7 mouse cellular contexts compared by ENCODE assay signal in genomic region chr13:29983037-29983436, GRCm38 (mm10). TPM values are rescaled to one million over a fixed set of nuclear protein-coding genes. Genes with fewer than 3 reads are reported as not detected.
DNase-seq lines count a peak whose midpoint lies in the region; ATAC-seq and TF ChIP-seq lines count a peak whose summit lies in the region.

No protein-coding gene starts in this region.

- H3K4me3 ChIP-seq in heart, postnatal 0 days (ENCODE audit: low read depth, low read length): peak overlapping the region; percentile 67
- peak overlapping the region; percentile 86 for H3K4me3 ChIP-seq in limb, embryonic 14.5 days (replicated peaks; ENCODE audit: low read length)
- H3K4me3 ChIP-seq in neural tube, embryonic 12.5 days: peak overlapping the region; percentile 91

- peaks cover 14% of the 10 kb centered on the region; the same call in 1 of the 2 replicates for H3K4me1 ChIP-seq in heart, postnatal 0 days (ENCODE audit: control insufficient read depth, insufficient read depth)
- peaks cover 7% of the 10 kb centered on the region; the same call in 1 of the 2 replicates for H3K4me1 ChIP-seq in limb, embryonic 14.5 days (ENCODE audit: control insufficient read depth, insufficient read depth, low read length)
- peaks cover 7% of the 10 kb centered on the region for H3K4me1 ChIP-seq in neural tube, embryonic 12.5 days

- no peak for ATAC-seq in heart, postnatal 0 days (ENCODE audit: insufficient read depth, low read depth)
- no peak for ATAC-seq in limb, embryonic 14.5 days (ENCODE audit: low FRiP score, low read depth)
- no peak for ATAC-seq in neural tube, embryonic 12.5 days (ENCODE audit: low FRiP score, low read depth)

- peak overlapping the region; percentile 97 for H3K27ac ChIP-seq in heart, postnatal 0 days (ENCODE audit: low read depth)
- peak overlapping the region; percentile 99 for H3K27ac ChIP-seq in limb, embryonic 14.5 days (replicated peaks; ENCODE audit: low read depth, low read length)
- no peak overlapping the region for H3K27ac ChIP-seq in neural tube, embryonic 12.5 days

- H3K9me3 ChIP-seq in heart, postnatal 0 days (replicated peaks; ENCODE audit: control insufficient read depth, low read length): no peaks in the 10 kb centered on the region
- H3K9me3 ChIP-seq in limb, embryonic 14.5 days (ENCODE audit: control insufficient read depth, low read length): no peaks in the 10 kb centered on the region
- H3K9me3 ChIP-seq in neural tube, embryonic 12.5 days: no peaks in the 10 kb centered on the region

- H3K36me3 ChIP-seq in heart, postnatal 0 days (replicated peaks; ENCODE audit: control insufficient read depth, insufficient read depth, low read length): no peaks in the 10 kb centered on the region
- no peaks in the 10 kb centered on the region for H3K36me3 ChIP-seq in limb, embryonic 14.5 days (ENCODE audit: control insufficient read depth, insufficient read depth, low read length)
- peaks cover 6% of the 10 kb centered on the region; the same call in 1 of the 2 replicates for H3K36me3 ChIP-seq in neural tube, embryonic 12.5 days

- TF ChIP-seq EP300 in heart, postnatal 0 days (IDR thresholded peaks at IDR 0.05; ENCODE audit: low read depth): no peak

- 17% methylated on average over 6 of the region's 6 CpGs for WGBS in heart, postnatal 0 days
- 17% methylated on average over 6 of the region's 6 CpGs for WGBS in limb, embryonic 14.5 days
- WGBS in neural tube, embryonic 12.5 days: 35% methylated on average over 6 of the region's 6 CpGs

- DNase-seq in right cerebral cortex, adult 18-20 months: peak; percentile 20
- no peak for DNase-seq in right cerebral cortex, postnatal 25 days
- peak; percentile 27 to 36 for DNase-seq in cerebellum, postnatal 36 days
- DNase-seq in heart, postnatal 0 days (ENCODE audit: low spot score): no peak
- DNase-seq in limb, embryonic 14.5 days (ENCODE audit: low spot score): peak; percentile 59
- DNase-seq in gastrocnemius, adult 8-10 months (ENCODE audit: low spot score in 2 of 2): no peak

- no peak for TF ChIP-seq POLR2A in limb, embryonic 14.5 days (IDR thresholded peaks at IDR 0.05; ENCODE audit: borderline replicate concordance, extremely low read depth, insufficient read depth, insufficient read length)

- H3K9ac ChIP-seq in heart, postnatal 0 days (replicated peaks; ENCODE audit: low read depth, low read length): peak overlapping the region; percentile 80; the same call in 1 of the 2 replicates
- peak overlapping the region; percentile 95 for H3K9ac ChIP-seq in limb, embryonic 14.5 days (ENCODE audit: low read depth, low read length, severe bottlenecking)
- peak overlapping the region; percentile 97 for H3K9ac ChIP-seq in neural tube, embryonic 12.5 days

- H3K27me3 ChIP-seq in heart, postnatal 0 days (ENCODE audit: control insufficient read depth, insufficient read depth, low read length): no peaks in the 10 kb centered on the region
- no peaks in the 10 kb centered on the region for H3K27me3 ChIP-seq in limb, embryonic 14.5 days (ENCODE audit: control insufficient read depth, insufficient read depth, low read length)
- H3K27me3 ChIP-seq in neural tube, embryonic 12.5 days (replicated peaks): no peaks in the 10 kb centered on the region

- TF ChIP-seq CTCF in heart, postnatal 0 days (IDR thresholded peaks at IDR 0.05; ENCODE audit: low read depth): peak; percentile 51

- H3K4me2 ChIP-seq in heart, postnatal 0 days (ENCODE audit: low read depth, low read length): peak overlapping the region; percentile 97
- peak overlapping the region; percentile 91 for H3K4me2 ChIP-seq in limb, embryonic 14.5 days (replicated peaks; ENCODE audit: low read depth, low read length, severe bottlenecking)
- peak overlapping the region; percentile 88 for H3K4me2 ChIP-seq in neural tube, embryonic 12.5 days (replicated peaks)

RNA-seq across cellular contexts. Expression of gene E2f3, which starts 2.8 kb away (rescaled TPM):
- 6.8 and 11.3 TPM in 2 replicates for total RNA-seq in heart, postnatal 0 days (2014; rRNA removed; ENCODE audit: low replicate concordance)
- 3.2 and 3.8 TPM in 2 replicates for polyA plus RNA-seq in heart, postnatal 0 days (2015; fragmentation: Nextera tagmentation; extraction: Ambion mirVana)
- 23.6 and 23.8 TPM in 2 replicates for polyA plus RNA-seq in limb, embryonic 14.5 days (2012; rRNA removed)
- 10.2 and 11.1 TPM in 2 replicates for polyA plus RNA-seq in limb, embryonic 14.5 days (2014; fragmentation: Nextera tagmentation; extraction: Ambion mirVana)
- 13.0 and 13.9 TPM in 2 replicates for polyA plus RNA-seq in neural tube, embryonic 12.5 days (2016; fragmentation: Nextera tagmentation; extraction: Ambion mirVana)
- 10 to 100 TPM; 11.1 to 16.3 (median 12.9) TPM for total RNA-seq in gastrocnemius, adult 8-10 months (2022)

Comparison
In these comparisons a context has a peak if more than half of its experiments do, and no peak if none do; other contexts are left out.
1. DNase-seq: peak in right cerebral cortex, adult 18-20 months (single experiment), cerebellum, postnatal 36 days (2 of 2) and limb, embryonic 14.5 days (single experiment); none in right cerebral cortex, postnatal 25 days (single experiment), heart, postnatal 0 days (single experiment) and gastrocnemius, adult 8-10 months (0 of 2).
2. Peak in every context shown above with its lines, with median percentiles within 50 percentile points of each other: H3K4me2 ChIP-seq, H3K4me3 ChIP-seq and H3K9ac ChIP-seq.